Mouse (Mus musculus): ENCODE data around the gene Nktr. TPM values are rescaled to one million over a fixed set of nuclear protein-coding genes. Genes with fewer than 3 reads are reported as not detected.

Gene Nktr
- total RNA-seq (2021) = 10 to 100 TPM; 55.1 to 98.4 TPM
- long read RNA-seq, experiment 1, partial matches to known transcripts = 14 of 24 reads
- long read RNA-seq, experiment 1, other reads (novel, unspliced or antisense) = 10 of 24 reads
- long read RNA-seq, experiment 2, partial matches to known transcripts = 0 of 3 reads
- long read RNA-seq, experiment 2, other reads (novel, unspliced or antisense) = 3 of 3 reads

GRCm38 (mm10) chr9:121718792-121719318, at the start of gene Nktr:
Gene Nktr (plus strand): TSS chr9:121719169.
- peak; percentile 98 for DNase-seq

- peak; percentile 77 for DNase-seq
These were observed 49.6 kb upstream of the Nktr start for GRCm38 (mm10) chr9:121669348-121669791.

GRCm38 (mm10) chr9:121671300-121671699, 47.7 kb upstream of the Nktr start:
- peak; percentile 56 for DNase-seq

- no peak for DNase-seq
These were observed 46.7 kb upstream of the Nktr start for GRCm38 (mm10) chr9:121672311-121672710.

- no peak for DNase-seq
These were observed 45.3 kb upstream of the Nktr start for GRCm38 (mm10) chr9:121673716-121674115.

GRCm38 (mm10) chr9:121675011-121675410, 44.0 kb upstream of the Nktr start:
- DNase-seq = no peak

GRCm38 (mm10) chr9:121675556-121675955, 43.4 kb upstream of the Nktr start:
- DNase-seq = no peak

GRCm38 (mm10) chr9:121677069-121677468, 41.9 kb upstream of the Nktr start:
- DNase-seq = no peak

GRCm38 (mm10) chr9:121677476-121677875, 41.5 kb upstream of the Nktr start:
- DNase-seq = no peak

- DNase-seq = peak; percentile 63
These were observed 39.4 kb upstream of the Nktr start for GRCm38 (mm10) chr9:121679549-121679948.

GRCm38 (mm10) chr9:121681191-121681590, 37.8 kb upstream of the Nktr start:
- DNase-seq = no peak

GRCm38 (mm10) chr9:121682037-121682680, 36.8 kb upstream of the Nktr start:
- no peak for DNase-seq

GRCm38 (mm10) chr9:121684702-121685101, 34.3 kb upstream of the Nktr start:
- no peak for DNase-seq

- no peak for DNase-seq
These were observed 28.7 kb upstream of the Nktr start for GRCm38 (mm10) chr9:121690200-121690651.

GRCm38 (mm10) chr9:121690734-121691133, 28.2 kb upstream of the Nktr start:
- no peak for DNase-seq

- DNase-seq = no peak
These were observed 24.2 kb upstream of the Nktr start for GRCm38 (mm10) chr9:121694736-121695135.

- no peak for DNase-seq
These were observed 22.3 kb upstream of the Nktr start for GRCm38 (mm10) chr9:121696626-121697025.

GRCm38 (mm10) chr9:121697150-121698049, 21.6 kb upstream of the Nktr start:
- DNase-seq = peak; percentile 79

GRCm38 (mm10) chr9:121704261-121704645, 14.7 kb upstream of the Nktr start:
- peak; percentile 18 for DNase-seq

GRCm38 (mm10) chr9:121704646-121705625, 14.0 kb upstream of the Nktr start, which contains the start of gene Sec22c:
Gene Sec22c (minus strand): TSS chr9:121705490.
- DNase-seq = peak; percentile 95

- no peak for DNase-seq
These were observed 12.8 kb upstream of the Nktr start for GRCm38 (mm10) chr9:121706029-121706675.

Data from adrenal gland, postnatal 10 days (tissue).